Mouse (Mus musculus) layer of hippocampus, postnatal 10 days (tissue): ENCODE results near the gene Znhit6. TPM values are rescaled to one million over a fixed set of nuclear protein-coding genes. Genes with fewer than 3 reads are reported as not detected.

Source experiments
- total RNA-seq, 2 experiments: library from RNA; stranded (reverse); gene quantifications; 2 replicates each; pipeline ENCODE4 v1.2.3; 2021

Gene Znhit6
- total RNA-seq, 2 experiments from 2014 or later, result 22.9 to 28.7 TPM

Other genes with a start within 250 kb of the Znhit6 start
- 1 to 10 TPM; 6.1 to 6.8 TPM for gene Ccn1, start 73.8 kb downstream of the Znhit6 start, total RNA-seq
- gene Ddah1, start 182.5 kb downstream of the Znhit6 start, total RNA-seq, result 10 to 100 TPM; 83.9 to 84.1 TPM